Mouse (Mus musculus): ENCODE data around the gene Rasl11b.

GRCm38 (mm10) chr5:74227352-74227751, 32.3 kb downstream of the Rasl11b start:
- TF ChIP-seq CTCF (conservative IDR thresholded peaks at IDR 0.05; ENCODE audit: low read length) (no peak), POU5F1 (IDR thresholded peaks at IDR 0.05; ENCODE audit: borderline replicate concordance, low read length) (no peak), NANOG (IDR thresholded peaks at IDR 0.05; ENCODE audit: borderline replicate concordance, low read length) (no peak)

Measured in E14TG2a.4 (cell line).